Mouse (Mus musculus) testis, adult 2 months (tissue): Measurements from ENCODE around the gene Tmem246.

ENCODE experiments used
- CTCF ChIP-seq: fragments of 200-500 bp; IDR thresholded peaks from 2 replicates; pipeline ENCODE4 v1.5.1; 2012; ENCODE audit warnings: low read depth, mild to moderate bottlenecking, inconsistent platforms, low read length, moderate library complexity; ENCODE audit not compliant: control insufficient read depth, insufficient read depth, insufficient replicate concordance
- POLR2A ChIP-seq: fragments of 200-500 bp; IDR thresholded peaks from 2 replicates; pipeline ENCODE4 v1.6.1; 2012; ENCODE audit warnings: low read depth, mild to moderate bottlenecking, inconsistent platforms, low read length, moderate library complexity; ENCODE audit not compliant: control insufficient read depth

DNA sequence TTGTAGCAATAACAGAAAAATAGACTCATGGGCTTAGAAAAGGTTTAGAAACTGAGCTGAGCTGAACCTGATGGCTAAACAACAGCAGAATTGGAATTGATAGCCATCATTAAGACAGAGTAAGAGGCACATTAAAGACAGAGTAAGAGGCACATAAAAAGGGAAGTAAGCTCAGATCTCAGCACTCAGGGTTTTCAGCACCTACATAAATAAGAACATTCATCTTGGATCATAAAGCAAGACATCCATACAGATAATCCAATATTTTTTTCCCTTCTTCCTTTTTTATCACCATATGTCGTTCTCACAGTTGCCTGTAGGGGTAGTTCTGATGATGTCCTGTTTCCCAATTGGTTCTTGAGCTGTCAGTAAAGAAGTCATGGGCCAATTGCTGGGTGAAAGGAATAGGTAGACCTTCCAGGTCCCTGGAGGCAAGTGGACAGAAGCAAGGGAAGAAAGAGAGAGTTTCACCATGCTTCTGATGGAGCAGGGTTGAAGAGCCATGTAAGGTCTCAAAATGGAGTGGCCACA lies 6.4 kb upstream of the Tmem246 start:
- TF ChIP-seq POLR2A (no peak), CTCF (no peak)
